Mouse (Mus musculus): ENCODE measurements around the gene Triap1. TPM values are rescaled to one million over a fixed set of nuclear protein-coding genes. Genes with fewer than 3 reads are reported as not detected.
A peak's percentile ranks its signal among the peaks of the same experiment; 100 is the strongest.

Gene Triap1
- polyA plus RNA-seq, 1 experiment from 2014 or later = 57.6 TPM

DNA sequence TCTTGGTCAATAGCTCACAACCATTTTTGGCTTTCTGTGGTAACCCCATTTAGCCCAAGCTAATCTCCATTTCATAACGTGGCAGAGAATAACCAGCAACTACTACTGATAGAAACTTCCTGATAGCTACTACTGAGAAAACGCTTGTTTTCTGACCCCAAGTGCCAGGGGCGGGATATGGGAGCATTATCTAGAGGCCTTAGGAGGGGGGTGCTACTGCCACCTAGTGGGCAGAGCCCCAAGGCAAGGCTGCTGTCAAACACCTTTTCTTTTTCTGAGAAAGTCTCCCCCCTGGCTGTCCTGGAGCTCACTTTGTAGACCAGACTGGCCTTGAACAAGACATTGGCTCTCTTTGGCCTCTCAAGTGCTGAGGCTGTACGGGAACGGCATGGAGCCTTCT lies 6.5 kb downstream of the Triap1 start:
- Histone ChIP-seq H3K27me3 (no peaks in the 10 kb centered on the region), H3K4me2 (peak overlapping the region; percentile 99), H3K9ac (peak overlapping the region; percentile 93), H3K4me3 (peak overlapping the region; percentile 87), H3K4me1 (replicated peaks) (peaks cover 29% of the 10 kb centered on the region), H3K9me3 (no peaks in the 10 kb centered on the region), H3K27ac (0 out of 2 replicates have a peak overlapping the region, but pooled peaks have one; percentile 18), H3K36me3 (peaks cover 43% of the 10 kb centered on the region)
- 3% methylated on average over 5 of the region's 5 CpGs for WGBS
- ATAC-seq (ENCODE audit: low FRiP score) = no peak

GRCm38 (mm10) chr5:115348546-115349224 lies 7.7 kb downstream of the Triap1 start, which contains the start of gene Cox6a1:
Cox6a1 (minus strand) TSS chr5:115348981.
- peaks cover 26% of the 10 kb centered on the region for H3K4me1 ChIP-seq (replicated peaks)
- H3K4me2 ChIP-seq = peak within 1 kb of the TSS; percentile 99
- H3K9me3 ChIP-seq = no peaks in the 10 kb centered on the region
- peaks cover 32% of the 10 kb centered on the region for H3K36me3 ChIP-seq
- H3K27me3 ChIP-seq = no peaks in the 10 kb centered on the region
- H3K4me3 ChIP-seq = peak within 1 kb of the TSS; percentile 87
- H3K9ac ChIP-seq = peak within 1 kb of the TSS; percentile 93
- under 1% methylated on average over 69 of the region's 74 CpGs for WGBS
- ATAC-seq (ENCODE audit: low FRiP score) = peak; percentile 92
- H3K27ac ChIP-seq = peak within 1 kb of the TSS; percentile 87

GRCm38 (mm10) chr5:115349225-115349555 lies 8.2 kb downstream of the Triap1 start:
- Histone ChIP-seq H3K27ac (peak overlapping the region; percentile 87), H3K4me2 (peak overlapping the region; percentile 76), H3K36me3 (peaks cover 27% of the 10 kb centered on the region), H3K4me3 (peak overlapping the region; percentile 87), H3K27me3 (no peaks in the 10 kb centered on the region), H3K4me1 (replicated peaks) (peaks cover 26% of the 10 kb centered on the region), H3K9me3 (no peaks in the 10 kb centered on the region), H3K9ac (peak overlapping the region; percentile 79)
- WGBS = 1% methylated on average over 18 of the region's 18 CpGs
- ATAC-seq (ENCODE audit: low FRiP score) = peak; percentile 60

DNA sequence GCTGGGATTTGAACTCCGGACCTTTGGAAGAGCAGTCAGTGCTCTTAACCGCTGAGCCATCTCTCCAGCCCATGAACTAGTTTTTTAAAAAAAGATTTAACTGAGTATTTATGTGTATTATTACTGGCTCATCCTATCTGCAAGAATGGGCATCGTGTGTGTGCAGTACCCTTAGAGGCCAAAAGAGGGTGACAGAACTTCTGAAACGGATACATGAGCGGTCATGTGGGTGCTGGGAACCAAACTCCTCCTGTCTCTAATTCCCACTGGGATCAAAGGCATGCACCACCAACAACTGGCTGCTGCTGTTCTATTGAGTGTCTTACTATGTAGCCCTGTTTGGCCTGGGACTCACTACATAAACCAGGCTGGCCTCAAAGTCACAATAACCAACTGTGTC lies 10.3 kb downstream of the Triap1 start:
- no peak for ATAC-seq (ENCODE audit: low FRiP score)
- H3K9me3 ChIP-seq = no peaks in the 10 kb centered on the region
- 85% methylated on average over 5 of the region's 5 CpGs for WGBS
- H3K36me3 ChIP-seq = 0 out of 2 replicates have a peak, but pooled peaks cover 5% of the 10 kb centered on the region
- H3K4me3 ChIP-seq = no peak overlapping the region
- no peak overlapping the region for H3K9ac ChIP-seq
- no peak overlapping the region for H3K4me2 ChIP-seq
- H3K27me3 ChIP-seq = no peaks in the 10 kb centered on the region
- H3K27ac ChIP-seq = no peak overlapping the region
- H3K4me1 ChIP-seq (replicated peaks) = peaks cover 24% of the 10 kb centered on the region

DNA sequence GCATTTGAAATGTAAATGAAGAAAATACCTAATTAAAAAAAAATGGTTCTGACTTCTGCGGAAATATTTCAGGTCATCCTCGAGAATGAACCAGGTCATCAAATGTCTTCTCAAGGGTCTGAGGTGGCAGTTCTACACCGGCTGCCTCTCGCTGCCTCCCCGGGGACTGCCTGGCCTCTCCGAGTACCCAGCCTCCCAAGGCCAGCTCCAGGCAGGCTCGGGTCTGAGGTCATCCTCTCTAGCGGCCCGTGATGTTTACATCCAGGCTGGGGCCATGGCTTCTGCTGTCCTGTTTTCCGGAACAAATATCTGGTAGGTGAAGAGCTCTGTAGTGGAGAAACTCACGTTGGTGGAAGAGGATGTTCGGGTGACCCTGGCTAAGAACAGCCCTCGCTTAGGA lies 14.0 kb downstream of the Triap1 start:
- Histone ChIP-seq H3K27ac (no peak overlapping the region), H3K9ac (no peak overlapping the region), H3K4me2 (no peak overlapping the region), H3K4me3 (no peak overlapping the region), H3K9me3 (no peaks in the 10 kb centered on the region), H3K27me3 (no peaks in the 10 kb centered on the region), H3K36me3 (no peaks in the 10 kb centered on the region), H3K4me1 (replicated peaks) (0 out of 2 replicates have a peak, but pooled peaks cover 3% of the 10 kb centered on the region)
- 61% methylated on average over 13 of the region's 13 CpGs for WGBS
- no peak for ATAC-seq (ENCODE audit: low FRiP score)

GRCm38 (mm10) chr5:115358872-115359271 lies 17.8 kb downstream of the Triap1 start:
- no peak for ATAC-seq (ENCODE audit: low FRiP score)

DNA sequence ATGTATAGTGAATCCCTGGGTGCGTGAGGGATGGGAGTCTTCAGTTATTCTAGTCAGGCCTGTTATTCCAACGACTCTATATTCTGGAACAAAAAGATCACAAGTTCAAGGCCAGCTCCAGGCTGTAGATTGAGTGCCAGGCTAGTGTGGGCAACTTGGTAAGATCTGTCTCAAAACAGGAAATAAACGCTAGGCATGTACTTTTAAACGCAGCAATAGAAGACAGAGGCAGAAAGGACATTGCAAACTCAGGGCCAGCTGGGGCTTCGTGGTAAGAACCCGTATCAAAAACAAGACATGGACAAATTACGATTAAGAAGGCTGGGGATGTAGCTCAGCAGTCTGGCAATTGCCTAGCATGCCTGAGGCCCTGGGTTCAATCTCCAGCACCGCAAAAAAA lies 18.4 kb downstream of the Triap1 start:
- 83% methylated on average over 8 of the region's 8 CpGs for WGBS
- no peak overlapping the region for H3K4me3 ChIP-seq

More at GRCm38 (mm10) chr5:115358872-115359271, 17.8 kb downstream of the Triap1 start:
- 7% methylated on average over 12 of the region's 12 CpGs for WGBS
- no peak overlapping the region for H3K4me2 ChIP-seq
- H3K27me3 ChIP-seq = no peaks in the 10 kb centered on the region
- H3K27ac ChIP-seq = no peak overlapping the region
- H3K9ac ChIP-seq = no peak overlapping the region
- H3K9me3 ChIP-seq = no peaks in the 10 kb centered on the region
- H3K36me3 ChIP-seq = no peaks in the 10 kb centered on the region
- no peak overlapping the region for H3K4me3 ChIP-seq
- peaks cover 10% of the 10 kb centered on the region for H3K4me1 ChIP-seq (replicated peaks)

DNA sequence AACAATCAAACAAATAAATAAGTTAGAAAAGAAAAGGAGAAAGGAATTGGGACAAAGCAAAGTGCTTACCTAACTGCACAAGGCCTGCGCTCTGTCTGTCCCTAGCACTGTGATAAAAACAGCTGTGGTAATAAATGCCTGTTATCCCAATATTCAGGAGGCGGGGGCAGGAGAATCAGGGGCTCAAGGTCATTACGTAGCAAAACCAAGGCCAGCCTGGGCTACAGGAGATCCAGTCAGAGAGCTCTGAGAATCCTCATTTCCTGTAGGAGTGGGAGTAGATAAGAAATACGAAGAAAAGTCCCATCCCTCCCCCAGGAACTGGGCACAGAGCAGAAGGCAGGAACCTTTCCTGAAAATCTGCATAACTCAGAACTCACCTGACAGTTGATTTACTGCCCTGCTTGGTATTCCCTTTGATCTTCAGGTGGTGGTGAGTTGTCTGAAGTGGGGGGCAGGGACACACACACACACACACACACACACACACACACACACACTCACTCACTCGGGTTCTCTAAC lies 18.9 kb downstream of the Triap1 start:
- Histone ChIP-seq H3K27me3 (no peaks in the 10 kb centered on the region), H3K4me3 (no peak overlapping the region), H3K9me3 (no peaks in the 10 kb centered on the region), H3K4me2 (no peak overlapping the region), H3K27ac (no peak overlapping the region), H3K4me1 (replicated peaks) (peaks cover 10% of the 10 kb centered on the region), H3K36me3 (no peaks in the 10 kb centered on the region), H3K9ac (no peak overlapping the region)
- 66% methylated on average over 5 of the region's 5 CpGs for WGBS
- no peak for ATAC-seq (ENCODE audit: low FRiP score)

More for the DNA sequence above, 18.4 kb downstream of the Triap1 start:
- no peak for ATAC-seq (ENCODE audit: low FRiP score)
- Histone ChIP-seq H3K4me1 (replicated peaks) (peaks cover 10% of the 10 kb centered on the region), H3K4me2 (no peak overlapping the region), H3K36me3 (no peaks in the 10 kb centered on the region), H3K9ac (no peak overlapping the region), H3K27ac (no peak overlapping the region), H3K9me3 (no peaks in the 10 kb centered on the region), H3K27me3 (no peaks in the 10 kb centered on the region)

GRCm38 (mm10) chr5:115362216-115362615 lies 21.2 kb downstream of the Triap1 start:
- no peaks in the 10 kb centered on the region for H3K27me3 ChIP-seq
- no peak overlapping the region for H3K27ac ChIP-seq
- no peak overlapping the region for H3K9ac ChIP-seq
- no peak for ATAC-seq (ENCODE audit: low FRiP score)
- no peaks in the 10 kb centered on the region for H3K9me3 ChIP-seq
- 18% methylated on average over 7 of the region's 7 CpGs for WGBS
- H3K4me2 ChIP-seq = no peak overlapping the region
- H3K4me3 ChIP-seq = no peak overlapping the region
- no peaks in the 10 kb centered on the region for H3K36me3 ChIP-seq
- H3K4me1 ChIP-seq (replicated peaks) = peaks cover 10% of the 10 kb centered on the region

DNA sequence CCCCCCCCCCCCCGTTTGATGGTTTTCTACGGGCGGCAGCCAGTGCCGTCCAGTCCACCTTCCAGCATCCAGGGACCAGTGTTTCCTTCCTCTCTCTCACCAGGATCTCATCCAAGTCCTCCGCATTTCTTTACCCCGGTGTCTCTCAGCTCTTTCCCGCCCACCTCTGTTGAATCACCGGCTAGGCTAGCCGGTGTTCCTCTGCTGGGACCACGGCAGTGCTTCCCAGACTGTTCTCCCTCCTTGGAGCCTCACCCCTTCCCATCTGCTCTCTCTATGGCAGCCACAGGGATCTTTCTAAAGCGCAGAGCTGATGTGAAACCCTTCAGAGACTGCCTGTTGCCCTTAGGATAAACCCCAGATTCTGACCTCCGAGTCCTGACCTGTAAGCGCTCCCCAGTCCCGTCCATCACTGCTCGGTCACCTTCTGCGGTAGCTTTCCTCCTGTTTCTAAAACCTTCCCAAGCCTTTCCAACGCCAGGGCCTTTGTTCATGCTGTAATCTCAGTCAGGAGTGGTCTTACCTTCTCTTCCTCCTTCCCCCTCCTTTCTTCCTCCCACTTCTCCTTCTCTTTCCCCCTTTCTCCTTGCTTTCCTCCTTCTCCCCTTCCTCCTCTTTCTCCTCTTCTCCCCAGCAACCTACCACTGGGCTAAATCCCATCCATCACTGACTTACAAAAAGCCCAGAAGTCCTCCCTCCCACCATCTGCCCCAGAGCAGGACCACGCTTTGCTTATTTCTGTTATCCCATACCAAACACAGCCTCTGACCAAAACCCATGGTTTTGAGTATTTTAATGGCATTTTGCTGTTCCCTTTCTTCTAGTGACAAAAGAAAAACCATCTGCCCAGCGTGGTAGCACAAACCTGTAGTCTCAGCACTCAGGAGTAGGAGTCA lies 22.0 kb downstream of the Triap1 start:
- Histone ChIP-seq H3K4me2 (0 out of 2 replicates have a peak overlapping the region, but pooled peaks have one; percentile 15), H3K27me3 (no peaks in the 10 kb centered on the region), H3K9ac (peak overlapping the region; percentile 35; the same call in 1 of the 2 replicates), H3K4me1 (replicated peaks) (peaks cover 10% of the 10 kb centered on the region), H3K4me3 (no peak overlapping the region), H3K9me3 (no peaks in the 10 kb centered on the region), H3K27ac (peak overlapping the region; percentile 67; the same call in 1 of the 2 replicates), H3K36me3 (no peaks in the 10 kb centered on the region)
- WGBS = 10% methylated on average over 16 of the region's 19 CpGs
- 0 out of 2 replicates have a peak, but pooled peaks have one; percentile 49 for ATAC-seq (ENCODE audit: low FRiP score)

- no peak for ATAC-seq (ENCODE audit: low FRiP score)
- Histone ChIP-seq H3K9ac (no peak overlapping the region), H3K9me3 (no peaks in the 10 kb centered on the region), H3K27ac (no peak overlapping the region), H3K4me2 (no peak overlapping the region), H3K4me3 (no peak overlapping the region), H3K36me3 (no peaks in the 10 kb centered on the region), H3K4me1 (replicated peaks) (peaks cover 7% of the 10 kb centered on the region), H3K27me3 (no peaks in the 10 kb centered on the region)
- 89% methylated on average over 4 of the region's 4 CpGs for WGBS
Observed at GRCm38 (mm10) chr5:115364782-115365181, 23.8 kb downstream of the Triap1 start.

DNA sequence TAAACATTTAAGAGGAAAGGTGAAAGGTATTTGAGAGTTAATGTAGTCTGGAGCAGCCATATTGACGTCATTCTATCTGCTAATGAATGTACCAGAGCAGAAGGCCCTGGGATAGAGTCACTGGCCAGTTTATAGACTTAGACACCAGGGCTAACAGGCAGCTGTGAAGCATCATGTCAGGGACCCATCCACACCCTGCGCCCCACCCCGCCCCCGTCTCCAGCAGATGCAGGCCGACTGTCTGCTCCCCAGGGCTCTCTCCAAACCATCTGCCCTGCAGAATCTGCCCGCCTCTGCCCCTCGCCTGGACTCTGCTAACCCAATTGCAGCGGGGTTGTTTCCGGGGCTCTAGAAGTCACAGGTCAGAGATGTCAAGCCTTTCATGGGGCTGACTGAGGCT lies 30.7 kb downstream of the Triap1 start:
- Histone ChIP-seq H3K36me3 (no peaks in the 10 kb centered on the region), H3K4me3 (no peak overlapping the region), H3K4me2 (no peak overlapping the region), H3K4me1 (replicated peaks) (peaks cover 10% of the 10 kb centered on the region), H3K9me3 (peaks cover 3% of the 10 kb centered on the region; the same call in 1 of the 2 replicates), H3K27me3 (no peaks in the 10 kb centered on the region), H3K27ac (no peak overlapping the region), H3K9ac (no peak overlapping the region)
- no peak for ATAC-seq (ENCODE audit: low FRiP score)
- WGBS = 22% methylated on average over 9 of the region's 9 CpGs
